Mouse (Mus musculus) megakaryocyte, embryonic 14.5 days (primary cell): ENCODE measurements around the gene Podnl1.

Experiments used
- FLI1 ChIP-seq: IDR thresholded peaks from 2 replicates; pipeline ENCODE4 v1.6.1; 2012; ENCODE audit warnings: low read length, inconsistent platforms, mixed read lengths
- GATA1 ChIP-seq: IDR thresholded peaks from 3 replicates; pipeline ENCODE4 v1.6.1; 2012; ENCODE audit warnings: mixed read lengths, low read length, inconsistent platforms, borderline replicate concordance

DNA sequence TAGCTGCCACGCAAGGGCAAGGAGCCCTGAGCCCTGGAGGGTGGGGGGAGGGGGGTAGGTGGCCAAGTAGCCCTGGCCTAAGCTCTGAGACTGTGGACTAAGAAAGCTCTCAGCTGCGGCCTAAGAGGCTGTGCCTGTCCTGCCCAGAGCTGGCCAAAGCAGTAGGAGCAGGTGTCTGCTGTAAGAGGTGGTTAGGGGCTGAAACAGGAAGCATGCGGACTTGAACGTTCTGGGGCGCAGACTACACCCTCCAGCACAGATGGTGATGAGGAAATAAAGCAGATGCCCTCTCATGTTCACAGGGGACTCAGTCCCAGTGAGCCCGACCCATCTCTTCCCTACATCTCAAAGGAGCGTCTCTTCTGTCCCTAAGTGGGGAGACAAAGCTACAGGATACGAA is 6.4 kb downstream of the Podnl1 start:
- TF ChIP-seq GATA1 (no peak), FLI1 (no peak)
